ENCODE assay signal across 27 mouse cellular contexts in the genomic region with DNA sequence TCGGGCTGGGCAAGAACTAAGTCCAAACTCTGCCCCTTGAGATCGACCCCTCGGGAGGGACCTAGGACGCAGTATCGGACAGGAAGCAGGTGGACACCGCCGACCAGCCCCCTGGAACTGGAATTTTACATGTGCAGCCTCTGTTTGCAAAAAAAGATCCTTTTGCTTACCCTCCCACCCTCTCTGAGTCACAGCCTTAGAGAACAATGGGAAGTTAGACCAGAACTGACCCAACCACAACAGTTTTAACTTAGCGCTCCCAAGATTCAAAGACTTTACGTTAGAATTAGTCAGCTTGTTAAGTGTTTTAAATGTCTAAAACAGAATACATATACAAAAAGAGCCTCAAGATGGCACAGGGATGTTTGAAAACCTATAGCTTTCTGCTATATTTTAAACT. TPM values are rescaled to one million over a fixed set of nuclear protein-coding genes. Genes with fewer than 3 reads are reported as not detected.
"Had no signal": no experiment of that assay in that cellular context is flagged by ENCODE, and none has a peak within 500 bp of the region (broad histone marks: within the 10 kb centered on the region; RNA-seq: fewer than 3 reads in every experiment).

No protein-coding gene starts in this region.

- H3K27me3 ChIP-seq: embryonic facial prominence, embryonic 12.5 days; embryonic facial prominence, embryonic 13.5 days; embryonic facial prominence, embryonic 15.5 days; forebrain, embryonic 12.5 days; forebrain, embryonic 13.5 days; forebrain, embryonic 15.5 days had no signal

- DNase-seq: cerebellum, adult 8-10 months; cerebellum, adult 9-10 months; cerebellum, adult 9-11 months; cerebellum, postnatal 10 days; cerebellum, postnatal 14 days; cerebellum, postnatal 25 days; cerebellum, postnatal 36 days; embryo, embryonic 11 days; forebrain, postnatal 0 days; gastrocnemius, adult 2 months; gastrocnemius, postnatal 10 days; gastrocnemius, postnatal 14 days; gastrocnemius, postnatal 25 days; gastrocnemius, postnatal 36 days; heart, adult 18-20 months; heart, adult 2 months had no signal

- H3K9me3 ChIP-seq: embryonic facial prominence, embryonic 10.5 days; embryonic facial prominence, embryonic 12.5 days; embryonic facial prominence, embryonic 13.5 days; embryonic facial prominence, embryonic 15.5 days; forebrain, embryonic 10.5 days; forebrain, embryonic 12.5 days; forebrain, embryonic 13.5 days; forebrain, embryonic 15.5 days had no signal

- ATAC-seq: forebrain, embryonic 13.5 days; forebrain, embryonic 14.5 days; forebrain, embryonic 15.5 days; forebrain, embryonic 16.5 days; forebrain, postnatal 0 days had no signal

- H3K4me3 ChIP-seq: embryonic facial prominence, embryonic 10.5 days; embryonic facial prominence, embryonic 12.5 days; embryonic facial prominence, embryonic 13.5 days; embryonic facial prominence, embryonic 15.5 days; erythroblast, embryonic 14.5 days; forebrain, embryonic 10.5 days; forebrain, embryonic 12.5 days; forebrain, embryonic 13.5 days; forebrain, embryonic 15.5 days; gastrocnemius, adult 2 months; heart, adult 2 months had no signal

- H3K4me2 ChIP-seq: embryonic facial prominence, embryonic 12.5 days; embryonic facial prominence, embryonic 13.5 days; embryonic facial prominence, embryonic 15.5 days; forebrain, embryonic 12.5 days; forebrain, embryonic 13.5 days; forebrain, embryonic 15.5 days had no signal

- H3K9ac ChIP-seq: embryonic facial prominence, embryonic 12.5 days; embryonic facial prominence, embryonic 13.5 days; embryonic facial prominence, embryonic 15.5 days; forebrain, embryonic 12.5 days; forebrain, embryonic 13.5 days; forebrain, embryonic 15.5 days; forebrain, postnatal 0 days had no signal

- H3K27ac ChIP-seq: embryonic facial prominence, embryonic 10.5 days; embryonic facial prominence, embryonic 12.5 days; embryonic facial prominence, embryonic 13.5 days; embryonic facial prominence, embryonic 15.5 days; forebrain, embryonic 10.5 days; forebrain, embryonic 12.5 days; forebrain, embryonic 13.5 days; forebrain, embryonic 15.5 days; gastrocnemius, adult 2 months; heart, adult 2 months had no signal

- H3K4me1 ChIP-seq: embryonic facial prominence, embryonic 10.5 days; embryonic facial prominence, embryonic 12.5 days; embryonic facial prominence, embryonic 13.5 days; embryonic facial prominence, embryonic 15.5 days; forebrain, embryonic 10.5 days; forebrain, embryonic 12.5 days; forebrain, embryonic 13.5 days; forebrain, embryonic 15.5 days had no signal

RNA-seq across cellular contexts. Expression of gene Armh3, which starts 51.7 kb away (rescaled TPM):
- polyA plus RNA-seq: erythroblast, embryonic 14.5 days had no signal
